Mouse (Mus musculus) neural tube, embryonic 15.5 days (tissue): Measurements from ENCODE around the gene Zfp830. TPM values are rescaled to one million over a fixed set of nuclear protein-coding genes. Genes with fewer than 3 reads are reported as not detected.

Experiments
- ATAC-seq: fragments of 200-750 bp; cut with Nextera tagmentation; 2 replicates; pipeline ENCODE4 v1.8.0; 2017; ENCODE audit warnings: mild to moderate bottlenecking, moderate TSS enrichment, moderate library complexity; ENCODE audit not compliant: low FRiP score
- H3K27ac ChIP-seq: fragments of 300-500 bp; sonication (generic); replicated peaks from 2 replicates; pipeline ENCODE4 v1.5.1; 2015; ENCODE audit warnings: mild to moderate bottlenecking, inconsistent platforms
- H3K27me3 ChIP-seq: fragments of 300-500 bp; sonication (generic); replicated peaks from 2 replicates; pipeline ENCODE4 v1.6.1; 2015; ENCODE audit warnings: inconsistent platforms
- H3K36me3 ChIP-seq: fragments of 300-500 bp; sonication (generic); 2 replicates; pipeline ENCODE4 v1.6.1; 2015; ENCODE audit warnings: inconsistent platforms
- H3K4me1 ChIP-seq: fragments of 300-500 bp; sonication (generic); 2 replicates; pipeline ENCODE4 v1.6.1; 2015; ENCODE audit warnings: inconsistent platforms
- H3K4me2 ChIP-seq: fragments of 300-500 bp; sonication (generic); 2 replicates; pipeline ENCODE4 v1.6.1; 2015; ENCODE audit warnings: inconsistent platforms, mild to moderate bottlenecking, moderate library complexity
- H3K4me3 ChIP-seq: fragments of 300-500 bp; sonication (generic); replicated peaks from 2 replicates; pipeline ENCODE4 v1.5.1; 2015; ENCODE audit warnings: mild to moderate bottlenecking, inconsistent platforms
- H3K9ac ChIP-seq: fragments of 300-500 bp; sonication (generic); replicated peaks from 2 replicates; pipeline ENCODE4 v1.6.1; 2015; ENCODE audit warnings: mild to moderate bottlenecking, inconsistent platforms
- H3K9me3 ChIP-seq: fragments of 300-500 bp; sonication (generic); replicated peaks from 2 replicates; pipeline ENCODE4 v1.6.1; 2016; ENCODE audit warnings: inconsistent platforms
- WGBS: fragments of 180-500 bp; shearing (Covaris S2); methylation state at CpG from one replicate; pipeline ENCODE4 v1.1.7; 2015; ENCODE audit warnings: mixed read lengths; 5-methylcytosine and 5-hydroxymethylcytosine counted together
- polyA plus RNA-seq: library from polyadenylated mRNA; unstranded; fragments of >200 nt; fragmentation: Nextera tagmentation; extraction: Ambion mirVana; gene quantifications from 2 replicates; pipeline ENCODE4 v1.2.1, GENCODE M21; 2015

The Zfp830 gene
- polyA plus RNA-seq, 1 experiment from 2014 or later = 29.6 TPM

DNA sequence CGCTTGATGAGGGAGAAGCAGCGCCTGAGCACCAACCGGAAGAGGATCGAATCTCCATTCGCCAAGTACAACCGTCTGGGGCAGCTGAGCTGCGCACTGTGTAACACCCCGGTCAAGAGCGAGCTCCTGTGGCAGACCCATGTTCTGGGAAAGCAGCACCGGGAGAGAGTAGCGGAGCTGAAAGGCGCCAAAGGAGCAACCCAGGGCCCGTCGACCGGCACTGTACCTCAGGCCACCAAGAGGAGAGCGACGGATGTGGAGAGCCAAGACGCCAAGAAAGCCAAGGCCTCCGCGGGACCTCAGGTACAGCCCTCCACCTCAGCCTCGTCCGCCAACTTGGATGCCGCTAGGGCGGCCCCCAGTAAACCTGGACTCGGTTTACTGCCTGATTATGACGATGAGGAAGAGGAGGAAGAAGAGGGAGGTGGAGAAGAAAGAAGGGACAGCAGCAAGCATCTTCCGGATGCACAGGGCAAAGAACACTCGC, 336 bp downstream of the Zfp830 start:
- peak overlapping the region; percentile 94 for H3K4me2 ChIP-seq
- WGBS = under 1% methylated on average over 28 of the region's 28 CpGs
- ATAC-seq = peak; percentile 64
- H3K4me1 ChIP-seq = peaks cover 25% of the 10 kb centered on the region
- no peaks in the 10 kb centered on the region for H3K9me3 ChIP-seq
- peak overlapping the region; percentile 96 for H3K4me3 ChIP-seq
- 0 out of 2 replicates have a peak, but pooled peaks cover 3% of the 10 kb centered on the region for H3K27me3 ChIP-seq
- H3K36me3 ChIP-seq = peaks cover 6% of the 10 kb centered on the region
- peak overlapping the region; percentile 91 for H3K9ac ChIP-seq
- H3K27ac ChIP-seq = peak overlapping the region; percentile 96

DNA sequence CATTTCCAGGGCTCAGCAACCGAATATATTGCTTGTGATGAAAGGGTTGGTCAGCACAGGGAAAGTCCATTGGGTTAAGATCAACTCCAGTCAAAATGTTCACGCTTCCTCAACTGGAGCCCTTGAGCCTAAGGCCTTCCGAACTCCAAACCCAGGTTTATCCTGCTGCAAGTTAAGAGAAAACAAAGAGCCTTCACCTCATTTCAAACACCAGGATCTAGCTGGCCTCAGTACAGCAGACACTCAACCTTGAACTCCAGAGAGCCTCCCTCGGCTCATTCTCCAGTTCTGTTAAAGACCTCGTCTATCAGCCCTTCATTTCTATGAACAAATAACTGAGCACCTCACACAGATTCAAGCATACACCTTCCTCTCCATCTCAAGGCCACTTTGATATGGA, 16.0 kb downstream of the Zfp830 start:
- peaks cover 21% of the 10 kb centered on the region for H3K4me1 ChIP-seq
- peak overlapping the region; percentile 96 for H3K9ac ChIP-seq
- H3K4me3 ChIP-seq = peak overlapping the region; percentile 95
- no peak for ATAC-seq
- H3K27ac ChIP-seq = no peak overlapping the region
- no peaks in the 10 kb centered on the region for H3K9me3 ChIP-seq
- no peaks in the 10 kb centered on the region for H3K27me3 ChIP-seq
- 67% methylated on average over 5 of the region's 5 CpGs for WGBS
- H3K36me3 ChIP-seq = peaks cover 13% of the 10 kb centered on the region
- peak overlapping the region; percentile 71 for H3K4me2 ChIP-seq

GRCm38 (mm10) chr11:82780983-82781903, 17.1 kb downstream of the Zfp830 start, which contains the start of gene Lig3:
TSS of gene Lig3 (plus strand) at chr11:82781108.
- H3K4me1 ChIP-seq = peaks cover 21% of the 10 kb centered on the region

DNA sequence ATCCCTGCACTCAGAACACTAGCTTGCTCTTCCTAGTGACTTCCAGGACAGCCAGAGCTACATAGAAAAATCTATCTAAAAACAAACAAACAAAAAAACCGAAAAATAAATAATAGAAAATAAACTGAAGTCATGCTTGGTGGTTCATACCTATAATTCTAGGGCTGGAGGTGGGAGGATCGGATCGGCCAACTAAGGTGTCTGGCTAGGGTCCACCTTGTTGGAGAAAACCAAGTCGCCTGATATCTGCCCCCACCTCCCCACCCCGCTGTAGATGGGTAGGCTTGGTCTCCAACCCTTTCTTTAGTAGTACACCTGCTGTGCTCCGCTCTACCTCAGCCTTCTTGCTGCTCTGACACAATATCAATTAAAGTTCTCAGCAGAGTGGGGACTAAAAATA, 18.1 kb downstream of the Zfp830 start:
- 46% methylated on average over 6 of the region's 6 CpGs for WGBS
- H3K27me3 ChIP-seq = no peaks in the 10 kb centered on the region
- peak overlapping the region; percentile 71 for H3K4me2 ChIP-seq
- peaks cover 25% of the 10 kb centered on the region for H3K36me3 ChIP-seq
- peak overlapping the region; percentile 99; the same call in 1 of the 2 replicates for H3K27ac ChIP-seq
- no peak for ATAC-seq
- H3K4me1 ChIP-seq = peaks cover 21% of the 10 kb centered on the region
- no peaks in the 10 kb centered on the region for H3K9me3 ChIP-seq
- H3K9ac ChIP-seq = peak overlapping the region; percentile 96
- peak overlapping the region; percentile 95 for H3K4me3 ChIP-seq

More at GRCm38 (mm10) chr11:82780983-82781903, 17.1 kb downstream of the Zfp830 start, which contains the start of gene Lig3:
- H3K9me3 ChIP-seq = no peaks in the 10 kb centered on the region
- H3K4me2 ChIP-seq = peak within 1 kb of the TSS; percentile 71
- no peaks in the 10 kb centered on the region for H3K27me3 ChIP-seq
- peaks cover 17% of the 10 kb centered on the region for H3K36me3 ChIP-seq
- WGBS = under 1% methylated on average over 74 of the region's 90 CpGs
- peak within 1 kb of the TSS; percentile 95 for H3K4me3 ChIP-seq
- ATAC-seq = peak; percentile 95
- H3K9ac ChIP-seq = peak within 1 kb of the TSS; percentile 96
- H3K27ac ChIP-seq = peak within 1 kb of the TSS; percentile 99

GRCm38 (mm10) chr11:82783453-82783852, 19.3 kb downstream of the Zfp830 start:
- H3K27ac ChIP-seq = no peak overlapping the region

GRCm38 (mm10) chr11:82806656-82807055, 42.5 kb downstream of the Zfp830 start:
- no peak for ATAC-seq
- WGBS = 66% methylated on average over 3 of the region's 3 CpGs
- Histone ChIP-seq H3K9ac (no peak overlapping the region), H3K4me3 (no peak overlapping the region), H3K9me3 (no peaks in the 10 kb centered on the region), H3K4me1 (no peaks in the 10 kb centered on the region), H3K36me3 (peaks cover 20% of the 10 kb centered on the region), H3K4me2 (no peak overlapping the region), H3K27me3 (no peaks in the 10 kb centered on the region), H3K27ac (no peak overlapping the region)

More at GRCm38 (mm10) chr11:82783453-82783852, 19.3 kb downstream of the Zfp830 start:
- H3K4me1 ChIP-seq = peaks cover 21% of the 10 kb centered on the region
- H3K9me3 ChIP-seq = no peaks in the 10 kb centered on the region
- H3K4me2 ChIP-seq = no peak overlapping the region
- no peaks in the 10 kb centered on the region for H3K27me3 ChIP-seq
- H3K36me3 ChIP-seq = peaks cover 34% of the 10 kb centered on the region
- 92% methylated on average over 11 of the region's 11 CpGs for WGBS
- ATAC-seq = no peak
- H3K4me3 ChIP-seq = no peak overlapping the region
- H3K9ac ChIP-seq = no peak overlapping the region

- no peak overlapping the region for H3K9ac ChIP-seq
- WGBS = 86% methylated on average over 3 of the region's 3 CpGs
- no peaks in the 10 kb centered on the region for H3K4me1 ChIP-seq
- no peak overlapping the region for H3K4me3 ChIP-seq
- no peak overlapping the region for H3K4me2 ChIP-seq
- H3K27me3 ChIP-seq = no peaks in the 10 kb centered on the region
- ATAC-seq = no peak
- peaks cover 13% of the 10 kb centered on the region for H3K36me3 ChIP-seq
- no peak overlapping the region for H3K27ac ChIP-seq
- H3K9me3 ChIP-seq = no peaks in the 10 kb centered on the region
Observed at GRCm38 (mm10) chr11:82807370-82807769, 43.2 kb downstream of the Zfp830 start.

DNA sequence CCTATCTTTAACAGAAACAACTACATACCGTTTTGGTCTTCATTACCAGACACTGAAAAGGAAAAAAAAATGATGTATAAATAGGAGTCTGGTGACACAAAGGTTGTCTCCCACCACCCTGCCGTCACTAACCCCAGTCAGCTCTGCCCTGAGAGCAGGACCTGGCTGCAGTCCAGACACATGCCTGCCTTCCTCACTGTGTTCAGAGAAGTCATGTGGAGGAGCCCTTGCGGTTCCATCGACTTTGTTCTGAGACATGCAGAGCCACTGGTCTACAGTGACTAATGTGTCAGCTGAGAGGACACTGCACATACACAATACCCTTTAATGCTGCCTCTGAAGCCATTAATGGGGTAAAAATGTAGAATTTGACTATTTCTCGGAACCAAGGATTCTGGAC, 44.3 kb downstream of the Zfp830 start:
- 64% methylated on average over 5 of the region's 5 CpGs for WGBS
- Histone ChIP-seq H3K4me1 (no peaks in the 10 kb centered on the region), H3K4me2 (no peak overlapping the region), H3K9ac (no peak overlapping the region), H3K27ac (no peak overlapping the region), H3K9me3 (no peaks in the 10 kb centered on the region), H3K4me3 (no peak overlapping the region), H3K27me3 (no peaks in the 10 kb centered on the region), H3K36me3 (peaks cover 2% of the 10 kb centered on the region)
- ATAC-seq = no peak

Other genes with a start within 250 kb of the Zfp830 start
- gene Cct6b, start within 50 bp of the Zfp830 start, polyA plus RNA-seq = 0.24 and 0.27 TPM in 2 replicates
- 19.0 and 19.7 TPM in 2 replicates for gene Lig3, start 16.8 kb downstream of the Zfp830 start, polyA plus RNA-seq
- 3.8 and 6.9 TPM in 2 replicates for gene Rffl, start 106.9 kb downstream of the Zfp830 start, polyA plus RNA-seq
- 10.9 and 11.3 TPM in 2 replicates for gene Rad51d, start 126.3 kb downstream of the Zfp830 start, polyA plus RNA-seq
- 0.67 and 0.93 TPM in 2 replicates for gene Fndc8, start 127.8 kb downstream of the Zfp830 start, polyA plus RNA-seq
- gene Nle1, start 144.1 kb downstream of the Zfp830 start, polyA plus RNA-seq = 35.9 and 37.5 TPM in 2 replicates
- 2.1 and 2.6 TPM in 2 replicates for gene Unc45b, start 146.2 kb downstream of the Zfp830 start, polyA plus RNA-seq
- 1.9 and 2.1 TPM in 2 replicates for gene Slfn5, start 187.0 kb downstream of the Zfp830 start, polyA plus RNA-seq
- gene Slfn9, start 227.5 kb downstream of the Zfp830 start, polyA plus RNA-seq = 1.7 and 5.6 TPM in 2 replicates